Mouse (Mus musculus) heart, adult 2 months (tissue): ENCODE results near the gene Prpf4. TPM values are rescaled to one million over a fixed set of nuclear protein-coding genes. Genes with fewer than 3 reads are reported as not detected.

Source experiments
- DNase-seq, 2 experiments: peaks; one replicate each; pipeline ENCODE4 v3.0.0; 2021
- H3K27ac ChIP-seq: fragments of 200-600 bp; 2 replicates; pipeline ENCODE4 v1.8.1; 2022
- H3K27me3 ChIP-seq: fragments of 200-500 bp; 2 replicates; pipeline ENCODE4 v1.6.1; 2012; ENCODE audit warnings: mild to moderate bottlenecking, low read length, inconsistent platforms, mixed read lengths; ENCODE audit not compliant: control insufficient read depth, insufficient read depth
- H3K36me3 ChIP-seq: fragments of 200-500 bp; 2 replicates; pipeline ENCODE4 v1.6.1; 2012; ENCODE audit warnings: low read length, inconsistent platforms; ENCODE audit not compliant: control insufficient read depth, insufficient read depth
- H3K4me1 ChIP-seq: fragments of 200-500 bp; 2 replicates; pipeline ENCODE4 v1.6.1; 2011; ENCODE audit warnings: low read length; ENCODE audit not compliant: control insufficient read depth, insufficient read depth
- H3K4me3 ChIP-seq: fragments of 200-600 bp; 2 replicates; pipeline ENCODE4 v1.8.1; 2022
- H3K79me2 ChIP-seq: fragments of 200-500 bp; replicated peaks from 2 replicates; pipeline ENCODE4 v1.6.1; 2012; ENCODE audit warnings: mild to moderate bottlenecking, inconsistent platforms, low read length, moderate library complexity, mixed read lengths; ENCODE audit not compliant: control insufficient read depth, insufficient read depth
- H3K9ac ChIP-seq: fragments of 200-500 bp; 2 replicates; pipeline ENCODE4 v1.6.1; 2012; ENCODE audit warnings: low read depth, mild to moderate bottlenecking, control low read depth, inconsistent platforms, low read length, mixed read lengths
- CTCF ChIP-seq: fragments of 200-600 bp; IDR thresholded peaks from 2 replicates; pipeline ENCODE4 v1.8.1; 2022; ENCODE audit warnings: antibody characterized with exemption, mild to moderate bottlenecking, moderate library complexity
- EP300 ChIP-seq: fragments of 200-500 bp; IDR thresholded peaks from 2 replicates; pipeline ENCODE4 v1.6.1; 2011; ENCODE audit warnings: low read depth, low read length, control low read depth; ENCODE audit not compliant: insufficient read depth
- POLR2A ChIP-seq: fragments of 200-500 bp; IDR thresholded peaks from 2 replicates; pipeline ENCODE4 v1.6.1; 2011; ENCODE audit warnings: mild to moderate bottlenecking, low read depth, low read length, control low read depth; ENCODE audit not compliant: insufficient read depth
- WGBS: fragments of 180-500 bp; shearing (Covaris S2); methylation state at CpG from one replicate; pipeline ENCODE4 v1.1.7; 2018; 5-methylcytosine and 5-hydroxymethylcytosine counted together
- intact Hi-C: fragments of 180-260 bp; cut with DNase I; formaldehyde crosslinking; loops from one replicate; pipeline ENCODE4 v1.15.1; 2025
- polyA plus RNA-seq: library from polyadenylated mRNA; depleted of rRNA; stranded (reverse); fragments of >200 nt; gene quantifications from 2 replicates; pipeline ENCODE4 v1.2.3, GENCODE M21; 2012
- total RNA-seq, 2 experiments: library from RNA; stranded (reverse); gene quantifications; 2 replicates each; pipeline ENCODE4 v1.2.3; 2021

Gene Prpf4
- total and polyA plus RNA-seq, 3 experiments, result 7.4 to 9.9 (median 9.9) TPM

DNA sequence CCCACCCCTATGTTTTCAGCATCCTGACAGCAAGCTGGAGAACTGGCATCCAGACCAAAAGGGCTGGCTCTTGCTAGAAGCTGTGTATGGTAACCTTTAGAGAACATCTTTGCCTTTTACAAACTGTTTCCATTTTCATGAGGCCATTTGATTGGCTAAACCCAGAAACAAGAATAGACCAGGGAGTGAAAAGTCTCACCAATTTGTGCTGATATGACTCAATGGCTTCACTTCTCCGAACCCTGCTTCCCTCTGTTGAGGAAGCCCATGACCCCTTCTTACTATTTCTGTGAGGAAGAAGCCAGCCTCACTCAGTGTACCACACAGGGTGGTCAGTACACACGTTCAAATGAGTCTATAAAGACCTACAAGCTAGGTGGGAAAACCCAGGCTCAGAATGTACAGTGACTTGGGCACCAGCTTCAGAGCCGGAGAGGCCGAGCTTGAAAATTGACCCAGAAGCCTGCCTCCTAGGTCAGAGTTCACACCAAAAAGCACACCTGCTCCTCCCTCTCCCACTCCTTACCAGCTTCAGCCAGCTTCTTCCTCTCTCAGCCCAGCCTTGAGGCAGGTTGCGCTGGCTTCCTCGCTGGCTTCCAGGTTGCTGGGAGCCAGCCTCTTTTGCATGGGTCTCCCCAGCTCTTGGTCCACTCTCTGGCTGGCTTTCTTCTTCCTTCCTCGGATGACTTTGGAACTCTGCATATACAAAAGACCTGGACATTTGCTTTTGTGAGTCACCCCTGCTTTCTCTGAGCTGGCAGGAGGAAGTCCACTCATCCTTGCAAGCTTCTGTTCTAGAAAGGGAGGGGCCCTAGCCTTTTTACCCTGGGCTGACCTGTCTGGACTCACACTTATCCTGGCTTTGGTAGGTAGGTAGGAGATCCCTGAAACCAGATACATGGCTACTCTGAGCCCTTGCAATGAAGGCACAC is 25.6 kb downstream of the Prpf4 start:
- Histone ChIP-seq H3K4me3 (no peak overlapping the region), H3K9ac (no peak overlapping the region), H3K79me2 (no peaks in the 10 kb centered on the region), H3K27ac (no peak overlapping the region), H3K4me1 (no peaks in the 10 kb centered on the region), H3K36me3 (no peaks in the 10 kb centered on the region), H3K27me3 (no peaks in the 10 kb centered on the region)
- WGBS, result 73% methylated on average over 7 of the region's 7 CpGs
- DNase-seq, result no peak
- intact Hi-C loops, result no loop called here
- TF ChIP-seq POLR2A (no peak), EP300 (no peak), CTCF (no peak)

DNA sequence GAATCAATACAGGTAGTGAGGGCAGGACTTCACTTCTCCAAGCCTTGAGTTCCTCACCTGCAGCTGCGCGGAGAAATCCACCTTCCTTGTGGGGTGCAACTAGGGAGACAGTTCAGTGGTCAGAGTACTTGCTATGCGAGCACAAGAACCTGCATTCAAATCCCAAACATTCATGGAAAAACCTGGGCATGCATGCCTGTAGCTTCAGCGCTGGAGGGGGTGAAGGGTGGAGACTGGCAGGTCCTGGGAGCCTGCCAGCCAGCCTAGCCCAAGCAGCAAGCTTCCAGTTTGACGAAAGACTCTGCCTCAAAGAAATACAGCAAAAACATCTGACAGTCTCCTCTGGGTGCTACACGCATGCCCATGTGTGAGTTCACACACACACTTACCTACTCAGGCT is 26.5 kb downstream of the Prpf4 start, which contains the start of gene Rnf183:
Gene Rnf183 (minus strand): TSS at position 172 of the 400 bp plus-strand sequence.
- Histone ChIP-seq H3K79me2 (no peaks in the 10 kb centered on the region), H3K4me1 (no peaks in the 10 kb centered on the region), H3K9ac (no peak within 1 kb of the TSS), H3K36me3 (no peaks in the 10 kb centered on the region), H3K27ac (no peak within 1 kb of the TSS), H3K27me3 (no peaks in the 10 kb centered on the region), H3K4me3 (no peak within 1 kb of the TSS)
- TF ChIP-seq CTCF, result no peak
- no peak for TF ChIP-seq EP300
- TF ChIP-seq POLR2A, result no peak
- WGBS, result 84% methylated on average over 6 of the region's 6 CpGs
- DNase-seq, result no peak
- intact Hi-C loops, result no loop called here

DNA sequence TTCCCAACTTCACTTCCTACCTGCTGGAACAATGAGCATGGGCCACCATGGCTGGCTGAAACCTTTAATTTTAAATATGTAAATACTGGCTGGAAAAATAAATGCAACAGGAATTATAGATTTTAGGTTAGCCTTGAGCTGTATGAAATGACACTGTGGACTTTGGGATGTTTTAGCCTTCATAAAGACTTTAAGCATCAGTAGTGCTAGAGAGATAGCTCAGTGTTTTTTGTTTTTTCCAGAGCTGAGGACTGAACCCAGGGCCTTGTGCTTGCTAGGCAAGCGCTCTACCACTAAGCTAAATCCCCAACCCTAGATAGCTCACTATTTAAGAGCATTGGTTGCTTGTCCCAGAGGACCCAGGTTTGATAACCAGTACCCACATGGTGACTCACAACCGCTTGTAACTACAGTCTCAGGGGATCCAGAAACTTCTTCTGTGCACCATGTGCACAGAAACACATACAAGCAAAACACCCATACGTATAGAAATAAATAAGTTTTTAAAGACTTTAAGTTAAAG is 28.7 kb downstream of the Prpf4 start:
- Histone ChIP-seq H3K27me3 (no peaks in the 10 kb centered on the region), H3K27ac (no peak overlapping the region), H3K4me3 (no peak overlapping the region), H3K9ac (no peak overlapping the region), H3K79me2 (no peaks in the 10 kb centered on the region), H3K36me3 (no peaks in the 10 kb centered on the region), H3K4me1 (no peaks in the 10 kb centered on the region)
- intact Hi-C loops, result no loop called here
- 76% methylated on average over 3 of the region's 3 CpGs for WGBS
- TF ChIP-seq CTCF (no peak), POLR2A (no peak)
- DNase-seq, result no peak

DNA sequence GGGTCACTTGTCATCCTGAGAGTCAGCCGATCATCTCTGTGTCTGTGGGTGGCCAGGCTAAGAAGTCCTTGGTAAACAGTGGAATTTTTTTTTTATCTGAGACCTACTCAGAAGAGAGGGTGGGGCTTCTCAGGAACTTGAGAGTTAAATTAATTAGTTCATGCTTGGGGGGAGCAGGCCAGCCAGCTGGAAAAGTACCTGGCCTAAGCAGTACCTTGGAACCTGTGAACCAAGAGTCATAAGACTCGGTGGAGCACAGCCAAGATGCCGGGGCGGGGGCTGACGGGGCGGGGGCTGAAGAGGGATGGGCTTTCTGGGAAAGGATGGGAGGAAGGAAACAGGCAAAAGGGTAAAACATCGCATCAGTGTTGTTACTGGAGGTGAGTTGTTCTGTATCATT is 29.3 kb downstream of the Prpf4 start:
- Histone ChIP-seq H3K4me1 (no peaks in the 10 kb centered on the region), H3K9ac (no peak overlapping the region), H3K27me3 (no peaks in the 10 kb centered on the region), H3K4me3 (no peak overlapping the region), H3K36me3 (no peaks in the 10 kb centered on the region), H3K27ac (no peak overlapping the region), H3K79me2 (no peaks in the 10 kb centered on the region)
- WGBS, result 81% methylated on average over 7 of the region's 7 CpGs
- no peak for DNase-seq
- TF ChIP-seq EP300, result no peak
- no peak for TF ChIP-seq POLR2A
- no peak for TF ChIP-seq CTCF
- intact Hi-C loops, result no loop called here

DNA sequence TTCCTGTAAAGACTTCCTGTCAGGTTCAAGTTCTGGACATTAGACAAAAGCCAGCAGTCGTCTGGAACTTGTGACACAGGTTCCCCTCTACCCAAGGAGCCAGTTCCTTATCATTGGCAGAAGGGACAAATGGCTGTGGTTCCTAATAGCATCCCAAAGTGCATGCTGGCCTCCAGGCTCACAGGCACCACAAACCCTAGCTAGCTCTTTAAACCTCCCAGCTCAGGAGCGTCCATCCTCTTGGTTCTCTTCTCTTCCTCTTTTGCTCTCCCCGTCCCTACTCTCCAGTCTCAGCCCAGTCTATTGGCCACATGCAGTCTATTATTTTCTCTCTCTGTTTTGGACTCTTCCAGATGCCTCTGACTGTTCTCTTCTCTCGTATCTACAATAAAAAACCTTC is 31.2 kb downstream of the Prpf4 start:
- Histone ChIP-seq H3K27me3 (no peaks in the 10 kb centered on the region), H3K9ac (no peak overlapping the region), H3K79me2 (no peaks in the 10 kb centered on the region), H3K4me3 (no peak overlapping the region), H3K36me3 (no peaks in the 10 kb centered on the region), H3K27ac (no peak overlapping the region), H3K4me1 (no peaks in the 10 kb centered on the region)
- no peak for TF ChIP-seq EP300
- no peak for TF ChIP-seq CTCF
- TF ChIP-seq POLR2A, result no peak
- intact Hi-C loops, result no loop called here
- DNase-seq, result no peak
- WGBS, result 60% methylated on average over 4 of the region's 4 CpGs

DNA sequence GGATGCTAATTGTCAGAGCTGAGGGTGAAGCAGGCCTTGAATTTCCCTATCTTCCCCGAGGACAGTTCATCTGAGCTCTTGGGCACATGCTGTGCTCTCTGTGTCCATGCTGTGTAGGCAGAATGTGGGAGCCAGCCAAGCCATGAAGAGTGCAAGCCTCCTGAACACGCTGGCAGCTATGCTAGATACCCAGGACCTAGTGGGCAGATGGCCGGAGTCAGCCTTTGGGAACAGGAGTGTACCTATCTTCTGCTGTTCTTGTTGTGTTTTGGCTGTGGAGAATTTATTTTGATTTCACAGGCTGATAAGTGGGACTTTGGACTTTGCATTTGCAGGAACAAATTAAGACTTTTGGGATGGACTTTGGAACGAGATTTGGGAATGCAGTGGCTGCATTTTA is 31.9 kb downstream of the Prpf4 start:
- Histone ChIP-seq H3K4me1 (no peaks in the 10 kb centered on the region), H3K27me3 (no peaks in the 10 kb centered on the region), H3K9ac (no peak overlapping the region), H3K36me3 (no peaks in the 10 kb centered on the region), H3K4me3 (no peak overlapping the region), H3K79me2 (no peaks in the 10 kb centered on the region), H3K27ac (no peak overlapping the region)
- WGBS, result 69% methylated on average over 4 of the region's 4 CpGs
- TF ChIP-seq POLR2A (no peak), EP300 (no peak), CTCF (no peak)
- intact Hi-C loops, result no loop called here
- no peak for DNase-seq
